Mouse (Mus musculus) central nervous system, embryonic 11.5 days (tissue): ENCODE data around the gene Vmn2r41. TPM values are rescaled to one million over a fixed set of nuclear protein-coding genes. Genes with fewer than 3 reads are reported as not detected.

ENCODE experiments used
- polyA plus RNA-seq: library from polyadenylated mRNA; depleted of rRNA; stranded (reverse); fragments of >200 nt; gene quantifications from 2 replicates; pipeline ENCODE4 v1.2.3, GENCODE M21; 2012; rRNA removed

Vmn2r41 gene
- polyA plus RNA-seq: not detected in 2 replicates

GRCm38 (mm10) chr7:8161554-8161953 is at the start of gene Vmn2r41:
Gene Vmn2r41 (minus strand): TSS chr7:8161654.

GRCm38 (mm10) chr7:8200220-8200619 is 38.8 kb upstream of the Vmn2r41 start, which contains the start of gene Vmn2r42:
Gene Vmn2r42 (minus strand): TSS chr7:8200320.

Other genes with a start within 250 kb of the Vmn2r41 start
- not detected in 2 replicates for gene Vmn2r42, start 38.7 kb upstream of the Vmn2r41 start, polyA plus RNA-seq
- not detected in 2 replicates for gene Vmn2r43, start 98.9 kb upstream of the Vmn2r41 start, polyA plus RNA-seq
- not detected in 2 replicates for gene Vmn2r44, start 221.7 kb upstream of the Vmn2r41 start, polyA plus RNA-seq